Mouse (Mus musculus) C2C12 (cell line): ENCODE results near the gene Capn5. TPM values are rescaled to one million over a fixed set of nuclear protein-coding genes. Genes with fewer than 3 reads are reported as not detected.

Experiments used
- H3K27me3 ChIP-seq: one replicate; pipeline ENCODE4 v1.6.1; 2011; ENCODE audit not compliant: control insufficient read depth, insufficient read depth, insufficient read length
- H3K36me3 ChIP-seq: one replicate; pipeline ENCODE4 v1.6.1; 2011; ENCODE audit not compliant: control insufficient read depth, insufficient read depth
- H3K4me3 ChIP-seq: one replicate; pipeline ENCODE4 v1.5.1; 2011; ENCODE audit warnings: mild to moderate bottlenecking, control low read depth; ENCODE audit not compliant: poor library complexity, insufficient read depth, severe bottlenecking
- H3K79me2 ChIP-seq: one replicate; pipeline ENCODE4 v1.6.1; 2011; ENCODE audit not compliant: control insufficient read depth, insufficient read depth
- H3K79me3 ChIP-seq: one replicate; pipeline ENCODE4 v1.6.1; 2011; ENCODE audit warnings: low read depth, control low read depth
- H3ac ChIP-seq: one replicate; pipeline ENCODE3; 2011; ENCODE audit warnings: low read depth; ENCODE audit not compliant: control insufficient read depth, insufficient read length
- CEBPB ChIP-seq: IDR thresholded peaks from one replicate; pipeline ENCODE4 v1.6.1; 2011; ENCODE audit warnings: low read depth, mild to moderate bottlenecking, control low read depth, moderate library complexity
- CTCF ChIP-seq: IDR thresholded peaks from one replicate; pipeline ENCODE4 v1.5.1; 2011; ENCODE audit not compliant: control insufficient read depth, insufficient read depth, insufficient read length
- FOSL1 ChIP-seq: IDR thresholded peaks from one replicate; pipeline ENCODE4 v1.8.0; 2011; ENCODE audit warnings: mild to moderate bottlenecking, low read length; ENCODE audit not compliant: poor library complexity, insufficient read depth, severe bottlenecking
- MAX ChIP-seq: IDR thresholded peaks from one replicate; pipeline ENCODE4 v1.6.1; 2011; ENCODE audit warnings: mild to moderate bottlenecking, control low read depth
- MYOD1 ChIP-seq: IDR thresholded peaks from one replicate; pipeline ENCODE4 v1.6.1; 2011; ENCODE audit warnings: low read depth; ENCODE audit not compliant: control insufficient read depth, insufficient read length
- MYOG ChIP-seq: IDR thresholded peaks from one replicate; pipeline ENCODE4 v1.6.1; 2011; ENCODE audit not compliant: control insufficient read depth, insufficient read length; ENCODE audit errors: extremely low read depth
- USF1 ChIP-seq: IDR thresholded peaks from one replicate; pipeline ENCODE4 v1.6.1; 2011; ENCODE audit warnings: low read depth, mild to moderate bottlenecking, control low read depth, moderate library complexity
- polyA plus RNA-seq: library from polyadenylated mRNA; unstranded; fragments of >200 nt; fragmentation: generic; extraction: Trizol; gene quantifications from one replicate; pipeline ENCODE4 v1.2.1, GENCODE M21; 2012; ENCODE audit warnings: missing spikeins

The Capn5 gene
- polyA plus RNA-seq, 1 experiment = 2.5 TPM

GRCm38 (mm10) chr7:98119961-98120232, 58.2 kb downstream of the Capn5 start:
- Histone ChIP-seq H3K36me3 (no peaks in the 10 kb centered on the region), H3ac (no peak overlapping the region), H3K79me2 (no peaks in the 10 kb centered on the region), H3K4me3 (no peak overlapping the region), H3K27me3 (peaks cover 5% of the 10 kb centered on the region), H3K79me3 (no peaks in the 10 kb centered on the region)
- no peak for TF ChIP-seq FOSL1
- TF ChIP-seq MAX = no peak
- TF ChIP-seq USF1 = no peak
- no peak for TF ChIP-seq MYOD1
- no peak for TF ChIP-seq MYOG
- TF ChIP-seq CTCF = no peak
- no peak for TF ChIP-seq CEBPB

DNA sequence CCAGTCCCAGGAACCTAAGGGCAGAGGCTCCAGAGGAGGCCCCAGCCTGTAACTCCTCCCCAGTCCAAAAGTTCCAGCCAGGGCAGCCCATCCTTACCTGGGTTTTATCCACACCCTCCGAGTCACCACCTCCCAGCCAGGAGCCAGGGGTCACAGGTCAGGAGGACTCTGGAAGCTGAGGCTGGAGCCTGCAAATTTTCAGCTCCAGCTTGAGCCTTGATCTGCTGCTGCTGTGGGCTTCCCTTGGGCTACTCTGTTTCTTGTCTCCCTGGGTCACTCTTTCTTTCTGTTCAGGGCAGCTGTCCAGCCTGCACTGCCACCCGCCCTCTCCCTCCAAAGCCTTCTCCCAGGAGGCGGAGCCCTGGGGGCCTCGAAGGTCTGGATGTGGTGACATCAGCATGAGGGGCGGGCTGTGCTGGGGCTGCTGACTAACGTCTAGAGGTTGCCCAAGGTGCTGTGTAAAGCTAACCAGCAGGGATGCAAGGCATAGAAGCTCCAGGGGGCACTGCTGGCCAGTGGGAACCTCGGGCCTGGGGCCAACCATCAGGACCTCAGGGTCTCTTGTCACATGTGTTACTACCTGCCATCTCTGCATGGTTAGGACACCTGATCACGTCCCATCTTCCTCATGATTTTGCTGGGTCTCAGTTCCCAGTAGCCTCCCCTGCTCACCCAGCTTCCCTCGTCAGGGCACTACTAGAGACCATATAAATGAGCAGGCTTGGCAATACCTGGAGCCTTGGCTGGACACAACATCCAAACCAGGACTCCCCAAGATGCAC, 58.7 kb downstream of the Capn5 start, which contains the start of gene Myo7a:
Myo7a (minus strand) TSS at position 346 of the 782 bp plus-strand sequence.
- TF ChIP-seq FOSL1 (no peak), CTCF (no peak), USF1 (no peak)

GRCm38 (mm10) chr7:98117012-98117660, 60.9 kb downstream of the Capn5 start:
- no peak overlapping the region for H3K4me3 ChIP-seq
- H3ac ChIP-seq = no peak overlapping the region
- TF ChIP-seq USF1 = no peak
- TF ChIP-seq MAX = no peak
- no peak for TF ChIP-seq MYOG
- TF ChIP-seq MYOD1 = no peak
- TF ChIP-seq FOSL1 = no peak
- no peak for TF ChIP-seq CEBPB
- no peak for TF ChIP-seq CTCF
- no peaks in the 10 kb centered on the region for H3K79me3 ChIP-seq
- H3K36me3 ChIP-seq = no peaks in the 10 kb centered on the region
- H3K27me3 ChIP-seq = peaks cover 11% of the 10 kb centered on the region
- no peaks in the 10 kb centered on the region for H3K79me2 ChIP-seq

More for the DNA sequence above, 58.7 kb downstream of the Capn5 start, which contains the start of gene Myo7a:
- H3K27me3 ChIP-seq = no peaks in the 10 kb centered on the region
- no peak within 1 kb of the TSS for H3K4me3 ChIP-seq
- H3ac ChIP-seq = no peak within 1 kb of the TSS
- no peaks in the 10 kb centered on the region for H3K36me3 ChIP-seq
- H3K79me2 ChIP-seq = no peaks in the 10 kb centered on the region
- no peaks in the 10 kb centered on the region for H3K79me3 ChIP-seq

DNA sequence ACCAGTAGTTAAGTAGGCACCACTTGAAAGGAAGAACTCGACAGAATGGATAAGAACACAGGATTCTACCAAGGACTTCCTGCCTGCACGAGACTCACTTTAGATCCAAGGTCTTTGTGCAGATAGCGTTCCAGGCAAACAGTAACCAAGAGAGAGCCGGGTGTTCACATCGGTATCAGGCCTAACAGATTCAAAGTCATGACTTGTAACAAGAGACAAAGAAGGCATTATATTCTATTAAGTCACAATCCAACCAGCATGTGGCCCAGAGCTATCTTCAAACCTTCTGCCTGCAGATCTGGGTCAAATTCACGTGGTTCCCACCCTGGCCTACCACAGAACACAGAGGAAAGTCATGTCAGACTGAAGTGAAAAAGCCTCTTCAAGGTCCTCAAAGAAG, 63.4 kb downstream of the Capn5 start:
- H3K79me3 ChIP-seq = no peaks in the 10 kb centered on the region

DNA sequence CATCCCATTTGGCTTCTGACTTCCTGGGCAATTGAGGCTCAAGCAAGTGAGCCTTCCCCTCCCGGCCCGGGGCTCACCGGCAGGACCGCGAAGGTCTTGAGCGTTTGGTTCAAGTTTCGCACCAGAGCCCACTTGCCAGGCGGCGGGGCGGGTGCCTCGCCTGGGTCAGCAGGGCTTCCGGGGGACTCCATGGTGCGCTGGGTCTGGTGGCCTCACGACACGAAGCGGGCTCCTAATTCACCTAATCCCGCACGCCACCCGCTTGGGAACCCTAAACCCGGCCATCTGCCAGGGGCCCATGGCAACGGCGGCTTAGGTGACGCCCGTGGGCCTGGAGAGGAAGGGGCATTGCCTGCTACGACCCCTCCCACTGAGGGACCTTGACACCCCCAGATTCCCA, 66.8 kb downstream of the Capn5 start:
- Histone ChIP-seq H3K36me3 (no peaks in the 10 kb centered on the region), H3K79me2 (no peaks in the 10 kb centered on the region), H3ac (no peak overlapping the region), H3K4me3 (no peak overlapping the region), H3K27me3 (peaks cover 24% of the 10 kb centered on the region), H3K79me3 (no peaks in the 10 kb centered on the region)
- TF ChIP-seq MYOG (no peak), MYOD1 (no peak)

More for the DNA sequence above, 63.4 kb downstream of the Capn5 start:
- H3K27me3 ChIP-seq = peaks cover 24% of the 10 kb centered on the region
- no peak overlapping the region for H3K4me3 ChIP-seq
- TF ChIP-seq CTCF (no peak), MAX (no peak), MYOG (no peak), USF1 (no peak), MYOD1 (no peak), CEBPB (no peak), FOSL1 (no peak)
- H3ac ChIP-seq = no peak overlapping the region
- no peaks in the 10 kb centered on the region for H3K36me3 ChIP-seq
- H3K79me2 ChIP-seq = no peaks in the 10 kb centered on the region
